Mouse (Mus musculus): Measurements from ENCODE around the gene Nupr1l.
"Not testable (repeated sequence)": the region's sequence is repeated elsewhere in the genome, so short reads cannot be mapped to it uniquely, and the experiment has no call there.

Gene Nupr1l

GRCm38 (mm10) chr5:129915491-129915890 is 7.2 kb downstream of the Nupr1l start:
- DNase-seq (ENCODE audit: low spot score in 2 of 2) = not testable (repeated sequence)

GRCm38 (mm10) chr5:129918065-129918651 is 9.8 kb downstream of the Nupr1l start:
- no peak for DNase-seq (ENCODE audit: low spot score in 2 of 2)

GRCm38 (mm10) chr5:129918752-129919151 is 10.4 kb downstream of the Nupr1l start:
- DNase-seq (ENCODE audit: low spot score in 2 of 2) = no peak

GRCm38 (mm10) chr5:129919320-129919719 is 11.0 kb downstream of the Nupr1l start:
- DNase-seq (ENCODE audit: low spot score in 2 of 2) = no peak

- DNase-seq (ENCODE audit: low spot score in 2 of 2) = no peak
These were observed 13.6 kb downstream of the Nupr1l start for GRCm38 (mm10) chr5:129921972-129922371.

GRCm38 (mm10) chr5:129924820-129925452 is 16.6 kb downstream of the Nupr1l start:
- no peak for DNase-seq (ENCODE audit: low spot score in 2 of 2)

GRCm38 (mm10) chr5:129925933-129926332 is 17.6 kb downstream of the Nupr1l start:
- no peak for DNase-seq (ENCODE audit: low spot score in 2 of 2)

- no peak for DNase-seq (ENCODE audit: low spot score in 2 of 2)
These were observed 21.9 kb downstream of the Nupr1l start for GRCm38 (mm10) chr5:129929924-129930855.

- DNase-seq (ENCODE audit: low spot score in 2 of 2) = no peak
These were observed 28.6 kb downstream of the Nupr1l start for GRCm38 (mm10) chr5:129936941-129937340.

- no peak for DNase-seq (ENCODE audit: low spot score in 2 of 2)
These were observed 31.9 kb downstream of the Nupr1l start for GRCm38 (mm10) chr5:129940281-129940680.

GRCm38 (mm10) chr5:129940736-129941494 is 32.6 kb downstream of the Nupr1l start:
- DNase-seq (ENCODE audit: low spot score in 2 of 2) = no peak

- DNase-seq (ENCODE audit: low spot score in 2 of 2) = peak; percentile 96 to 99
These were observed 33.2 kb downstream of the Nupr1l start, which contains the start of gene Vkorc1l1 for GRCm38 (mm10) chr5:129941495-129942045. Vkorc1l1 (plus strand) TSS chr5:129941970.

GRCm38 (mm10) chr5:129942073-129942939 is 34.0 kb downstream of the Nupr1l start:
- DNase-seq (ENCODE audit: low spot score in 2 of 2) = peak in 1 of 2 experiments; percentile 39

GRCm38 (mm10) chr5:129943402-129943801 is 35.1 kb downstream of the Nupr1l start:
- DNase-seq (ENCODE audit: low spot score in 2 of 2) = no peak

- no peak for DNase-seq (ENCODE audit: low spot score in 2 of 2)
These were observed 39.2 kb downstream of the Nupr1l start for GRCm38 (mm10) chr5:129947528-129948033.

- DNase-seq (ENCODE audit: low spot score in 2 of 2) = no peak
These were observed 43.8 kb downstream of the Nupr1l start for GRCm38 (mm10) chr5:129952143-129952542.

- no peak for DNase-seq (ENCODE audit: low spot score in 2 of 2)
These were observed 46.3 kb downstream of the Nupr1l start for GRCm38 (mm10) chr5:129954473-129955254.

GRCm38 (mm10) chr5:129955792-129956191 is 47.5 kb downstream of the Nupr1l start:
- no peak for DNase-seq (ENCODE audit: low spot score in 2 of 2)

GRCm38 (mm10) chr5:129963224-129963623 is 54.9 kb downstream of the Nupr1l start:
- no peak for DNase-seq (ENCODE audit: low spot score in 2 of 2)

All from urinary bladder, adult 18-20 months (tissue).